Mouse (Mus musculus) olfactory bulb, adult 2 months (tissue): ENCODE data around the gene Gm21958.

Experiments
- CTCF ChIP-seq: fragments of 200-500 bp; IDR thresholded peaks from 2 replicates; pipeline ENCODE4 v1.5.1; 2012; ENCODE audit warnings: low read depth, mild to moderate bottlenecking, low read length, moderate library complexity; ENCODE audit not compliant: insufficient read depth
- POLR2A ChIP-seq: fragments of 200-500 bp; IDR thresholded peaks from 2 replicates; pipeline ENCODE4 v1.6.1; 2012; ENCODE audit warnings: mild to moderate bottlenecking, low read depth, low read length, moderate library complexity; ENCODE audit not compliant: insufficient read depth

- TF ChIP-seq CTCF (no peak), POLR2A (no peak)
Observed at GRCm38 (mm10) chr3:54756058-54756457, 41.9 kb upstream of the Gm21958 start.
